Mouse (Mus musculus) ovary, postnatal 14 days (tissue): ENCODE measurements around the gene Dock9.

Experiments
- DNase-seq: peaks from one replicate; pipeline ENCODE4 v3.0.0; 2022; ENCODE audit warnings: low spot score

Dock9 gene

DNA sequence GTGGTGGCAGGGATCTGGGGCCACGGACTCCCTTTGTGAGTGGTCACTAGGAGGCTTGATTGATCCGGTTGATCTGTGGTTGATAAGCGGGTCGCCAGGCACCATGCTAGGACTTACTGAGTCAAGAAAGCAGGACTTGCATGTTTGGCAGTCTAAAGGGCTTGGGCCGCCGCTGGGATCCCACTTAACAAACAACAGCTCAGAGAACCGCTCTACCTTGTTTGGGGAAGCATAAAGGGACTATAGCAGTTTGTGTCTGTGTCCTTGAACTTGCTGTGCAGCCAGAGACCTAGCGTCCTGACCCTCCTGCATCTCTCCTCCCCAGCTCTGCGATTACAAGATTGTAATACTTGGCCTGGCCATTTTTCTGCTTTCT lies 292.2 kb downstream of the Dock9 start:
- DNase-seq: no peak

- peak; percentile 15 for DNase-seq
Observed at GRCm38 (mm10) chr14:121504781-121505484, 292.7 kb downstream of the Dock9 start, which contains the start of gene Slc15a1. Gene Slc15a1, minus strand, starts transcription at chr14:121505252.

DNA sequence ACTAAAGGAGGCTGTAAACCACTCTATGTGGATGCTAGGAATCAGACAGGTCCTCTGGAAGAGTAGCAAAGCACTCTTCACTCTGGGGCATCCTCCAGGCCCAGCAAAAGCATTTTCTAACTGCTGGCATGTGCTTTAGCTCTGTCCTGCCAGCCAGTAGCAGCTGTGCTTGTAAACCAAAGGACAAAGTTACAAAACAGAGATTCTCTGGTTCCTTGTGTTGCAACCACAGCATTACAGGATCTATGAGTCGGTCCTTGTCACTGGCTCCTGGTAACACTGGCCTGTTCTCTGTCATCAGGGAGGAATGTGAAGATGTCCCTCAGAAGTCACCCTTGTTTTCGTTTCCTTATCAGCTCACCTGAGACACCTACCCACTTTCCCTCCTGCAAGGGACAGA lies 297.1 kb downstream of the Dock9 start:
- DNase-seq: no peak

- no peak for DNase-seq
Observed at GRCm38 (mm10) chr14:121499769-121500168, 297.9 kb downstream of the Dock9 start.

DNA sequence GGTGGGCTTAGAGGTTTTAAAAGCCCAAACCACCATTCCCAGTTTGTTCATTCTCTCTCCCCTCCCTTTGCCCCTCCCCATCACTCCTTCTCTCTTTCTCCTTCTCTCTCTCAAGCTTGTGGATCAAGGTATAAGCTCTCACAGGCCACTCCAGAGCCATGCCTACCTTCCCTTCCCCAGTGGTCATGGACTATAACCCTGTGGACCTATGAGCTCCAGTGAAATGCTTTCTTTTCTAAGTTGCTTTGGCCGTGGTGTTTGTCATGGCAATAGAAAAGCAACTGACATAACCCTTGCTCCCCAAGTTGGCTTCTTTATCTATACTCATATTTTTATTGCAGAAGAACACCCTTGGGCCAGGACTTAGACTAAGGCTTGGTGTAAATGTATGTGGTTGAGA lies 299.8 kb downstream of the Dock9 start:
- no peak for DNase-seq

- no peak for DNase-seq
Observed at GRCm38 (mm10) chr14:121495741-121496140, 301.9 kb downstream of the Dock9 start.

GRCm38 (mm10) chr14:121495120-121495519 lies 302.5 kb downstream of the Dock9 start:
- DNase-seq: no peak

DNA sequence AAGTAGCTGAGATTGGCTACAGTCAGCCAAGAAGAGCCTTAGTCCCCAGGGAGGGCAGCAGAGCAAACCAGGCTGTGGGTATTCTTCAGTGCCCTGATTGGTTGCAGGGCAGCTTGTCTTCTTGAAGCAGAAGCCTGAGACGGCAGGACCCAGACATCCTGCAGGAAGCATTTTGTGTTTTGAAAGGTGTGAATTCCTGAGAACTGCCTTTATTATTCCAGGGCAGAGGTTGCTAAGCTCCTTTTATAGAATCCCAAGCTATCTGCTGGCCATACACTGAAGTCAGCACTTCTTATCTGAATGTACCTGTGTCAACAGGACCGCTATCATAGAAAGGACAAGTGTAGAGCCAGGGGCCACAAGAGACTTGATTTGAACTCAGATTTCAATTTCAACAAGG lies 303.4 kb downstream of the Dock9 start:
- no peak for DNase-seq

DNA sequence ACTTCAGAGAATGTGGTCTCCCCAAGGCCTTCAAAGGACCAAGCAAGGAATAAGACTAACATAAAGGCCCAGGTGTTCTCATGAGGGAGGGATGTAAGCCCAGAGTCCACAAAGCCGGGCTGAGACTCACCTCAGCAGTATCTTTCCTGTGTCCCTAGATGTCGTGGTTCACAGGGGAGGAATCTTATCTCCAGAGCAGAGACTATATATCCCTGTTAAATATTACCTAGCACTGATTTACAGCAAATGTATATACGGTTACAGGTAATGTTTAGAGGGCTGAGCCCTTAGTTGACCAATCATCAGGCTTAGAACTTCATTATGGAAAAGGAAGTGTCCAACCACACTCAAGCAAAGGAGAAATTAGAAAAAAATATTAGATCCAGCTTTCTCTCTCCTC lies 303.9 kb downstream of the Dock9 start:
- DNase-seq: no peak

- DNase-seq: no peak
Observed at GRCm38 (mm10) chr14:121492328-121492727, 305.3 kb downstream of the Dock9 start.
